Mouse (Mus musculus) lung, postnatal 25 days (tissue): ENCODE data around the gene Cope.
A peak's percentile ranks its signal among the peaks of the same experiment; 100 is the strongest.

Source experiments
- DNase-seq: peaks from one replicate; pipeline ENCODE4 v3.0.0; 2022; ENCODE audit warnings: low spot score

The Cope gene

DNA sequence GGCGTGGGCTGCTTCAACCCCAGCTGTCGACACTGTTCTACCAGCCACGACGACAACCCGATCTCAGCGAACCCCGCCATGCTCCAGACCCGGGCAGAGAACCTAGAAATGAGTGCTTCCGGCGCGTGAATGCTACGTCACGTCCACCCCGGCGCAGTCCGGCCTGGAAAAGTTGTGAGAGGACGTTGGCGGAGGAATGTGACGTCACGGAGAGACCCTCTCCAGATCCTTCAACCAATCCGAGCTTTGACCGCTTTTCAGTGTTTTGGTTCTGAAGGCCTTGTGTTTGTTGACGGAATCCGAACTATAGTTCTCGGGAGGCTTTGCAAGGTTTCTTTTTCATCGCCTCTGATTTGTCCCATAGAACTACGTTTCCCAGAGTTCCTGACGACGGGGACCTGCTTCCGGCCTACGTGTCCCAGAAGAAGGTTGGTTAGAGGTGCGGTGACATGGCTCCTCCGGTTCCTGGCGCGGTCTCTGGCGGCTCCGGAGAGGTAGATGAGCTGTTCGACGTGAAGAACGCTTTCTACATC is at the start of gene Cope, which contains the start of gene Ddx49:
TSS of gene Cope (plus strand) at position 161 of the 533 bp plus-strand sequence.
TSS of gene Ddx49 (minus strand) at position 132 of the 533 bp plus-strand sequence.
- DNase-seq = peak; percentile 95

DNA sequence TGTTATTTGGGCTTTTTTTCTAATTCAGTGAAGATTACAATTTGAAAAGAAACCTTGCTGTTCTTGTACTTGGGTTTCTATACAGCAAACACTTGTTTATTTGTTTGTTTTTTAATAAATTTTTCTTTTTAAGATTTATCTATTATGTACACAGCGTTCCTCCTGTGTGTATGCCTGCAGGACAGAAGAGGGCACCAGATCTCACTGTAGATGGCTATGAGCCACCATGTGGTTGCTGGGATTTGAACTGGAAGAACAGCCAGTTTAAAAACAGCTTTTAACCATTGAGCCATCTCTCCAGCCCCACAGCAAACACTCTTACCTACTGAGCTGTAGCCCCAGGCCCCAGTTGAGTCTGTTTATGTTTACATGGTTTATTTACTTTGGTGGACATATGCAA is 47.7 kb upstream of the Cope start:
- no peak for DNase-seq

DNA sequence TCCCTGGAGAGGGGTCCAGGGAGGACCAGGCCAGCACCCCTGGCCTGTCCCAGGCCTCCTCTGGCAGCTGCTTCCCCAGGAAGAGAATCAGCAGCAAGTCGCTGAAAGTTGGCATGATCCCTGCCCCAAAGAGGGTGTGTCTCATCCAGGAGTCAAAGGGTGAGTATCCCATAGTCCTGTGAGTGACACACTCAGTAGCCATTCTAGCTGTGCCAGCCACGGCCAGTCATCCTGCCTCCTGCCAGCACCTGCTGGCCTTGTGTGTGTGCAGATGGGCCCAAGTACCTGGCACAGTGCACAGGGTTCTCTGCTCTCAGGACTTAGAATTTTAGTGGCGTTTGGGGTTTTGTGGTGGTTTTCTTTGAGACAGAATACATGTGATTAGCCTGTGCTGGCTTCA is 44.9 kb upstream of the Cope start:
- DNase-seq = no peak

DNA sequence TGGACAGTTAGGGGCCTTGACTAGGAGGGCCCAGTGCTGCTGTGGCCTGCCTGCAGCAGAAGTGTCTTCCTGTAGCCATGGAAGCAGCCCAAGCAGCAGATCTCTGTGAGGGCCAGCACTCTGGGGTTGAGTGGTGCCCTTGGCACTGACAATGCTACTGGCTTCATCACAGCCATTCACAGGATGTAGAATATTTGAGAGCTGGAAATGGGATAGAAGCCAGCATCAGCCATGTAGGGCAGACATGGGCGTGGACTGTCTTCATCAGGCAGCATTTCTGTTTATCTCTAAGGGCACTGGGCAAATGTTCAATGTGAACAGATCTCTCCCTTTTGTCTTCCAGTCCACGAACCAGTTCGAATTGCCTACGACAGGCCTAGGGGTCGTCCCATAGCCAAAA is 43.7 kb upstream of the Cope start:
- peak; percentile 42 for DNase-seq

DNA sequence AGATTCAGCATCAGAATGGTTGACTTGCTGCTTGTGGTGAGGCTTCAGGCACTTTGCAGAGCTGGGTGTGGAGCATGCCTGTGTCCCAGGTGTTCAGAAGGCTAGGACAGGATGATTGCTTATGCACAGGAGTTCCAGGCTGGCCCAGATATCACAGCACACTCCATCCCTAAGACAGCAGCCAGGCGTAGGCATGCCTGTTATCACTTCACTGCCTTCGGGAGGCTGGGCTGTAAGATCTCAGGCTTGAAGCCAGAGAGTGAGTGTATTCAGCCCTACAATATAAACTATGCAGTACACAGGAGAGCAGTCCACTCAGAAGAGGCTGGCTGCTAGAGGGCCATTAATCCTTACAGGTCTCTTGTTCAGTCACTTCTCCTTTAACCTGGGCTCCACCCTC is 43.3 kb upstream of the Cope start:
- no peak for DNase-seq

DNA sequence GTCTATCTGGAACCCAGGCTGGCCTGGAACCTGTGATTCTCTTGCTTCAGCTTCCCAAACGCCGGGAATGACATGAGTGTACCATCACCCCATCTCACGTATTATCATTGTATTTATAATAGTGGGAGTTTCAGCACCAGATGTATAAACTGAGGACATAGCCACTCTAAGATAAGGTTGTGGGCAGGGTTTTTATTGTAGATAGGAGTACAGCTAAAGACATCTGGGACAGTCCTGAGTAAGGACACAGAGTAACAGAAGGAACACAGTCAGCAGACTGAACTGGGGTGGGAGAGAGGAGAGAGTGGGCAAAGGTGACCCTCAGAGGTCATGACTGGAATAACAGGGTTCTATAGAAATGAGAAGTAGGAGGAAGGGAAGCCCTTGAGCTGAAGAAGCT is 34.6 kb upstream of the Cope start:
- no peak for DNase-seq

DNA sequence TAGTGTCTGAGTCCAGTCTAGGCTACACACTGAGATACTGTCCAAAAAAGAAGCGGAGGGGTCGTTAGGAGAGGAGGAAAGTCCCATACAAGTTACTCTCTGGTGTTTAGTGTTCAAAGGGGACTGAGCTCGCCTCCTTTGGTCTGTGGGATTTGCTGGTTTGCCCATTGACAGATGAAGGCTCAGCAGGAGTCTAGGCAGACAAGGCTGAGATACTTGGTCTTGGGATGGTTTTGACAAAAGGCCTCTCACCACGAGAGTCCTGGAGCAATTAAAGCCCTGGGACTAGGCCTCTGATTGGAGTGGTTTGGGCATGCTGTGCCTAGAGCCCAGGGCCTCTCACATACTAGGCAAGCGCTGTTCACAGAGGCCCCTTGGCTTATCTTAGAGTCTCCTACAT is 34.0 kb upstream of the Cope start:
- DNase-seq = no peak

DNA sequence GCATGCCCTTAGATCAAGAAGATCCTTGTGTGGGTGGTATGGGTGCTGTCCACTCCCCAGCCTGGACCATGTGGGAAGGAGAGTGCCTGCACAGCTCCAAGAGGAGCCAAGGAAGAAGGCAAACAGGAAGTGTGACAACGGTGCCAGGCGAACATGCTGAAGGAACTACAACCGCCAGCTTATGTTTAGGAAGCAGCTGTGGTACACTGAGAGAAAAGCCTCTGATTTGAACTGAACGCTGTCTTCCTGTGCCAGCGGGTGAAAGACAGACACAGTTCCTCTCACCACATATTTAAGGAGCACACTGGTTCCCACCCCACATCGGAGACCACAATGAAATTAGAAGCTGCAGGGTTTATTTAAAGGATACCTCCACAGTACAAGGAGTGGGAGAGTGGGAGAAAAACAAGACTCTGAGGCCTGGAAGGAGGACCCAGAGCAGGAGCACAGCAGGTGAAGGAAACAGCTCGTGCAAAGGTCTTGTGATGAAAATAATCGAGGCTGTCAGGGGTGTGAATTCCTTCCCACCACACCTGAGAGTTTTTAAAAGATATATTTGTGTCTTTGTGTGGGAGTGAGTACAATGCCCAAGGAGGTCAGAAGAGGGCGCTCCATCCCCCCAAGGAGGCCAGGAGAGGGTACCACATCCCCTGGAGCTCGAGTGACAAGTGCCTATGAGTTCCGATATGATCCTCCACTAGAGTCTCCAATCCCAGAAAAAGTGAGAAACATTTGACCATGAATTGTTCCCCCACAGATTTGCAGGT is 33.3 kb upstream of the Cope start:
- DNase-seq = peak; percentile 46

DNA sequence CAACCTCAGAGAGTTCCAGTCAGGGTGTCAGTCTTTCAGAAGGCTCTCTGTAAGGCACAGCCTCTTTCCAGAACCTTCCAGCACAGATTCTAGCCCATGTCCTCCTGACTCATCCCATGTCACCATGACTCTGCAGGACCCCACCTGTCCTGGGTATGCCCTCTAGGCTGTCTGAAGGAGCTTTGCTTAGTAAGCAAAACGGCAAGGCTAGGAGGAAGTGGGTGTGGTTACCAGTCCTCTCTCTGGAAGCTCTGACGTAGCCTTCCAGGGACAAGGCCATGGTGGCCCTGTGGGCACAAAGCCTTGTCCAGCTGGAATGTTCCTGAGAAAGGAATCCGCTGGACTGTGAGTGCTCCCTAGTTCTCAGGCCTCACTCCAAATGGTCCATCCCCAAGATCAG is 29.4 kb upstream of the Cope start:
- peak; percentile 60 for DNase-seq

DNA sequence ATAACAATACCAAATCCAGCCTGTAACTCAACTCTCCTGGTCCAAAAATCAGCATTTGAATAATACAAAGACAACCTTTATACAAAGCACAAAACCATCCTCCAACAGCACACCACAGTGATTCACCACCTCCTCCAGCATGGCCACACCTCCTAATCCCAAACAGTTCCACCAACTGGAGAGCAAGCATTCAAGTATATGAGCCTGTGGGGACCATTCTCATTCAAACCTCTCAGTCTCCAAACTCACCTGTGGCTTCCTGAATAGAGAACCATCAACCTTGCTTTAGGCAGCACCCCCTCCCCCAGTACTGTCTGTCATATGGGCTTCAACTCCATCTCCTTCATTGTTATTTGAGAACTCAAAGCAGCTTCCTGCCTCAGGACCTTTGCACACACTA is 28.0 kb upstream of the Cope start:
- DNase-seq = no peak

DNA sequence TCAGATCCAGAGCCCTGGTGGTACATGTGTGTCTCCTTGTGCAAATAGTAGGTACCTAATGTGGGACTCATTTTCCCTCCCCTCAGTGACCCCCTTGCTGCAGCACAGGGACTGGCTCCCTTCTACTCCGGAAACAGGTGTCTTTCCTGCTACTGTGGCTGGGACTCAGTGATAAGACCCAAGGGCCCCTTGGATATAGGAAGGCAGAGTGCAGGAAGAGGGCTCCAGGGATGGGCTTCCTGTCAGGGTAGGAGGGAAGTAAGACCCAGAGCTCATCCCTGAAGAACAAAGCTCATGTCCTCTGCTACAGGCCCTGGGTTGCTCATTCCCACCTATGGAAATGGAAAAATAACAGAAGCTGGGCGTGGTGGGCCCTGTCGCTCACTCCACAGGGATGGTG is 25.8 kb upstream of the Cope start:
- DNase-seq = peak; percentile 72

DNA sequence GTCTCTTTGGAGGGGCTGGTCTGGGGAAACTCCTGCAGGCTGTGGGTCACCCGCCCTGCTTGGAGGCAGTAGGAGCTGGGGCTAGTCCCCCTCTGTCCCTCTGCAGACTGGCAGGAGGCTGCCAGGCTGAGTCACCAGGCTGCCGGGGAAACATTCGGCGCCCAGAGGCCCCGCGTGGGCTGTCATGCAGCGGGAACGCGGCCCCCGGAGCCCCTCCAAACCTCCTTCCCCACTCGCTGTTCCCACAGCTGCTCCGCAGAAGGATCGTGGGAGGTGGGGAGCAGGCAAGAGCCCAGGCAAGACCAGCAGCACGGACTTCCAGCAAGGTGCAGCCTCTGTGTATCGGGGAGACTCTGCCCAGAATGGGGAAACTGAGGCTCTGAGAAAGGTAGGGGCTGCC is 24.1 kb upstream of the Cope start:
- DNase-seq = no peak

DNA sequence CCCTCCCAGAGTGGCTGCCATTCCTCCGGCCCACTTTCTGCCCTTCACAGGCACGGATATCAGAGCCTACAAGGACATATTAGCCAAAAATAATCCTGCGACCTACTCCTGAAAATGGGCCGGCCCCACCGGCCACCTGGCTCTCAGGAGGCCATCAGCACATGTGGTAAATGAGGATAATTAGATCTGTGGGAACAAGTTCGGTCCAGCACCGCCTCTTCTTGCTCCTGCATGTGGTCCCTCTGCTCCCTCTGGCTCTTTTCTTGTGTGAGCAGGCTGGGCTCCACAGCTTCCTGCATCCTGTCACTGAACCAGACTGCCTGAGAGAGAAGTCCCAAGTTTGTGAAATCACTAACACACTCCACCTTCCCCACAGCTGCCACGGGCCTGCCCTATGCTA is 23.1 kb upstream of the Cope start:
- no peak for DNase-seq

DNA sequence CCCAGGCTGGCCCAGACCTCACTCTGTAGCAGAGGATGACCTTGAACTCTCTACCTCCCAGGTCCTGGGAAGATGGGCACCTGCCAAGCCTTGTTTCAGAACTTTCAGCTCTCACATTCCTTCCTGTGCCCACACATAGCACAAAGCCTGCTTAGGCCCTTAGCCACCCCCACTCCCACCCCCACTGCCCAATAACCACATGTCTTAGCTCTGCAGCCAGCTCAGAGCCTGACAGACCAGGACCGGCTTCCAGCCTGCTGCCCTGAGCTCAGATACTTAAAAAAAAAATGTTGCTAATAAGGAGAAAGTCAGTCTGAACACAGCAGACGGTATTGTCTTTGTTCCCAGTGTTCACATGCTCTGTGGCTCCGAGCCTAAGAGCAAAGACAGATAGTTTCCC is 21.3 kb upstream of the Cope start:
- DNase-seq = no peak

DNA sequence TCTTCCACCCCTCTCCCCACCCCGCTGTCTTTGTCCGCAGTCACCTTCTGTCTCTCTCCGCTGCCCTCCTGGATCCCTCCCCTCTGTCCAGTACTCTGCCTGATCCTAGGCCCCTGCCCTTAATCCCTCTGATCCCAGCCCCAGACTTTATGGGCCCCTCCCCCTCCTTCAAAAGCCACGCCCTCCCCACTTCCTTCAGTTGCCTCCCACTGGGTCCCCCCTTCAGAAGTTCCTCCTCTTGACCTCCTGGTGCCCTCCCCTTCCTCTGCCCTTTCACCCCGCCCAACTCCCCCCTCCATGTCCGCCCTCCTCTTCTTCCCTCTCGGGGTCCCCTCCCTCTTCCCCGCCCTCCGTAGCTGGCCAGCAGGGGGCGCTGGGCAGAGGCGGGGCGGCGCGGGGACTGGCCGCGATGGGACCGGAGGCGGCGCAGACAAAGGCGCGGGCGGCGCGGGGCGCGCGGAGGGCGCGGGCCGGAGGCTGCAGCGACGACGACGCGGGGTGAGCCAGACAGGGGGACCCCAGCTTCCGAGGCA is 19.6 kb upstream of the Cope start, which contains the start of gene Homer3:
TSS of gene Homer3 (plus strand) at position 225 of the 533 bp plus-strand sequence.
- DNase-seq = peak; percentile 95

DNA sequence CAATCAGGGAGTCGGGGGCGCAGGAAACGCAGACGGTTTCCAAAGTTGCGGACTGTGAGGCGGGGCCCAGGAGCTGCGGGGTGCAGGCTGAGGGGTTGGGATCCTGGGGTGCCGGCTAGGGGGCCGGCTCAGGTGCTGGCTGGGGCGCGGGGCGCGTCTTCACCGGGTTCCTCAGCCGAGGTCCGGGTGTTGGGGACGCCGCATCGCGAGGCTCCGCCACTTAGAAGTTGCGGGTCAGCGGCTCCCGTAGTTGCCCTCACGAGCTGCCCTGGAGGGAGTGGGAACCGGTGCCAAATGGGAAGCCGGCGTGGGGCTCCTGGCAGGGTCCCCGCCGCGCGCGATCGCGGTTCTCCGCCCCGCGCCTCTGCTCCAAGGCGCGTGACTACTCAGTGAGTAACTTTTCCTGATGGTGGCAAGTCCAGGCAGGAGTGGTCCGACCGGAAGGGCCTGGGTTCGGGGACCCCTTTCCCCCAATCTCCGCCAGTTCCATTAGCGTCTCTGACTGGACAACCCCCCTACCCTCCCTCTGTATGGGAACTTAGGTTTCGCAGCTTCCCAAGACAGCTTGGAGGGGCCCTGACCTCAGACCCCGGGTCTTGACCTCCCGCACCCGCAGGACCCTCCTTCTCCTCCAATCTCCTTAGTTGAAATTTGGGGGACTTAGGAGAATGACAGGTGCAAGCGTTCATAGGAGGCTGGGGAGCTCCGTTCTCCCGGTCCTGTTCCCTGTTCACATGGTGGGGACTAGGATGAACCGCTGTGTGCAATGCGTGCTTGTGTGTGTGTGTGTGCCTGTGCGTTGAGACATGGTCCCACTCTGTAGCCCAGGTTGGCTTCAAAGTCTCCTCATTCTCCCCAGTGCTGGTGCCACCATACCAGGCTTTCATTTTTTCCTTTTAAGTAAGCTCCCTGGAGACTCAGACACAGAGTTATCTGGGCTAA is 18.9 kb upstream of the Cope start:
- no peak for DNase-seq

DNA sequence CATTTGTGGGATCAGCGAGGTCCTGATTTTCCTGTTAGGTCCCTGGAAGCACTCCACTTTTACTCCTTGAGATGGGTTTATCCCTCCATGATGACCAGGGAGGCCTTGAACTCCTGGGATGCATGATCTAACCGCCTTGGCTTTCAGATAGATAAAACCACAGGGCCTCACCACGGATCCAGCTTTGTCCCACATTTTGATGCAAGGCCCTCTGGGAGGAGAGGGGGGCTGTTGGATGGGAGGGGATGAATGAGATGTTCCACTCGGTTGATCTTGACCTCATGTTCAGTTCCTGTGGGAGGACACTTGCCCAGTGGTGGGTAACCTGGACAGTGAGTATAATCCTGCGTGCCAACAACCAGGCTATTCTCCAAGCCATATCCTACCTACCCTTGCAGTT is 17.9 kb upstream of the Cope start:
- DNase-seq = no peak

DNA sequence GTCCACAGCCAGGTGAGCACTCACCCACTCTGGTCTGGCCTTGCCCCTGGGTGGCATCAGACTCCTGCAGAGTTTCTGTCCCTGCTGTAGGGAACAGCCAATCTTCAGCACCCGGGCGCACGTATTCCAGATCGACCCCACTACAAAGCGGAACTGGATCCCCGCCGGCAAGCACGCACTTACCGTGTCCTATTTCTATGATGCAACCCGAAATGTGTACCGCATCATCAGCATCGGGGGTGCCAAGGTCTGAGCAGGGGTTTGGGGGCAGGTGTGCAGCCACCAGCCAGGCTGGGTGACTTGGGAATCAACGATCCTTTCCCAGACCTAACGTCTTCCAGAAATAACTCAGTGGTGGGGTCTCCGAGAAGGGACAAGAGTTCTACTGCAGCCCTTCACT is 17.0 kb upstream of the Cope start:
- no peak for DNase-seq

DNA sequence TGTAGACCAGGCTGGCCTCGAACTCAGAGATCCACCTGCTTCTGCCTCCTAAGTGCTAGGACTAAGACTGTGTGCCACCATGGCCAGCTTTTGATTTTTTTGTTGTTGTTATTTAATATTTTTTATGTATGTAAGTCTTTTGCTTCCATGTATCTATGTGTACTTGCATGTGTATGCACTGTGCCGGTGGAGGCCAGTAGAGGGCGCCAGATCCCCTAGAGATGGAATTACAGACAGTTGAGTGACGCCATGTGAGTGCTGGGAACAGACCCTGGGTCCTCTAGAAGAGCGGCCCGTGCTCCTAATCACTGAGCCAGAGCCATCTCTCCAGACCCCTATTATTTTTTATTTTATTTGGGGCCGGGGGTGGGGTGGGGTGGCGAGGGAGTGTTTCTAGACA is 15.6 kb upstream of the Cope start:
- DNase-seq = no peak

DNA sequence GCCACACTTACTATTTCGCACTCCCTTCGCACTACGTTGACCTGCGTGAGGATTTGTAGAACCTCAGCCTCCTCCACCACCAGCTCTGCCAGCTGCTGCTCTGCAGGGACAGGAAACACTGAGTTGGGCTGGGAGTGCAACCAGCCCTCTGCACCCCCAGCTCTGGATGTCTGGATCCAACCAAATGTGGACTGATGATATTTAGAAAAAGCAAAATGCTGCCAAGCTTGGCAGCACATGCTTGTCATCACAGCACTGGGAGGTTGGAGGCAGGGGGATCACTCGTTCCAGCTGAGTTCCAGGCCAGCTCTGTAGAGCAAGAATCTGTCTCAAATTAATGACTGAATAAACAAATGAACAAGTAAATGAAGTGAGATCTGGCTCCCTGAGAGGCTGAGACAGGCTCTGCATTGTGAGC is 8.3 kb upstream of the Cope start:
- DNase-seq = peak; percentile 51

DNA sequence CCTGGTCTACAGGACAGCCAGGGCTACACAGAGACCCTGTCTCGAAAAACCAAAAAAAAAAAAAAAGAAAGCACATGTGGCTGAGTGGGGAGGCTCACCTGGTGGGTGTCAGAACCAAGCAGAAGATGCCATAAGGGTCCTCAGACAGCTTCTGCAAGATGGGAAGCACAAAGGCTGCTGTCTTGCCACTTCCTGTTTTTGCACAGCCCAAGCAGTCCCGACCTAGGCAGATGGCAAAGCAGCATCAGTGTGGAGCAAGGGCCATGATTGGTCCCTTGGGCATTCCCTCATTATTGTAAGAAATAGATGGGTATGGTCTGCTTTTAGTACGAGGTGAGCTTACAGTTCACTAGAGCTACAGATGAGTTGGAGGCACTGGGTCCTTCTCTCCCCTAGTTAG is 1.4 kb upstream of the Cope start:
- no peak for DNase-seq

DNA sequence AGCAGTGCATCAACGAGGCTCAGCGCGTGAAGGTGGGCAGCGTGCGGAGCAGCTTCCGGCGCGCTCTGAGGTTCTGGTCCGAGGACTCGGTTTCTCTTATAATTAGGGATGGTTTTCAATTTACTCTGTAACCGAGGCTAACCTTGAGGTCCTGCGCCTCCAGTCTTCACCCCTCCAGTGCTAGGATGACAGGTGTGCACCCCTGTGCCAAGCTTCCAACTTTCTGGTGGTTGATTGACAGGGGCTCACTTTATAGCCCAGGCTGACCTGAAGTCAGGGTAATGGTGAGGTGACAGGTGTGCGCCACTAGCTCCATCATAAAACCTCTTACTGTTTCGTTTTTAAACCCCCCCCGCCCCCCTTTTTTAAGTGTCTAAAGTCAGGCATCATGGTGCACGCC is 583 bp downstream of the Cope start:
- DNase-seq = no peak

DNA sequence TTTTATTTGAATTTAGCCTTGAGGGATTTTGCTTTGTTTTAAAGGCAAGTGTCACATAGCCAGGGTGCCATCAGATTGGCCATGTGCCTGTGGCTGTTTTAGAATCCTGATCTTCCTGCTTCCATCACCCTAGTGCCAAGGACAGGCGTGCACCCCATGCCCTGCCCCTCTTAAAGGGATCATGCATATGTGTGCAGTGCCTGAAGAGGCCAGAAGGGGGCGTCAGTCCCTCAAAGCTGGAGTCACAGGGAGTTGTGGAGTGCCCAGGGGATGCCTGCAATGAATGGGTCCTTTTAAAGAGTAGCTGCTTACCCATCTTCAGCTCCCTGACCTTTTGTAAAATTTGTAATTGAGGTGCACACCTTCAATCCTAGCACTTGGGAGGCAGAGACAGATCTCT is 7.0 kb downstream of the Cope start:
- no peak for DNase-seq
